Mouse (Mus musculus) hindbrain, embryonic 11.5 days (tissue): ENCODE data around the gene Nhlh1. TPM values are rescaled to one million over a fixed set of nuclear protein-coding genes. Genes with fewer than 3 reads are reported as not detected.

Experiments used
- ATAC-seq: fragments of 200-750 bp; cut with Nextera tagmentation; 2 replicates; pipeline ENCODE4 v1.8.0; 2017; ENCODE audit warnings: mild to moderate bottlenecking, moderate TSS enrichment, moderate library complexity; ENCODE audit not compliant: low FRiP score
- DNase-seq: peaks from one replicate; pipeline ENCODE4 v3.0.0-alpha.2; 2015; ENCODE audit warnings: low spot score
- H3K27ac ChIP-seq: fragments of 300-500 bp; sonication (generic); 2 replicates; pipeline ENCODE4 v1.5.1; 2014; ENCODE audit warnings: mild to moderate bottlenecking, low read depth, low read length
- H3K27me3 ChIP-seq: fragments of 300-500 bp; sonication (generic); 2 replicates; pipeline ENCODE4 v1.6.1; 2014; ENCODE audit warnings: mild to moderate bottlenecking, low read length, moderate library complexity, mixed read lengths; ENCODE audit not compliant: control insufficient read depth, insufficient read depth
- H3K36me3 ChIP-seq: fragments of 300-500 bp; sonication (generic); 2 replicates; pipeline ENCODE4 v1.6.1; 2014; ENCODE audit warnings: mild to moderate bottlenecking, low read length, moderate library complexity, mixed read lengths; ENCODE audit not compliant: control insufficient read depth, insufficient read depth
- H3K4me1 ChIP-seq: fragments of 300-500 bp; sonication (generic); replicated peaks from 2 replicates; pipeline ENCODE4 v1.6.1; 2014; ENCODE audit warnings: low read length, mixed read lengths; ENCODE audit not compliant: control insufficient read depth, insufficient read depth
- H3K4me2 ChIP-seq: fragments of 300-500 bp; sonication (generic); replicated peaks from 2 replicates; pipeline ENCODE4 v1.6.1; 2014; ENCODE audit warnings: mild to moderate bottlenecking, low read depth, low read length
- H3K4me3 ChIP-seq: fragments of 300-500 bp; sonication (generic); 2 replicates; pipeline ENCODE4 v1.5.1; 2014; ENCODE audit warnings: low read depth, low read length
- H3K9ac ChIP-seq: fragments of 300-500 bp; sonication (generic); 2 replicates; pipeline ENCODE4 v1.6.1; 2014; ENCODE audit warnings: low read depth, low read length
- H3K9me3 ChIP-seq: fragments of 300-500 bp; sonication (generic); 2 replicates; pipeline ENCODE4 v1.6.1; 2016; ENCODE audit warnings: low read length; ENCODE audit not compliant: control insufficient read depth
- WGBS: fragments of 180-500 bp; shearing (Covaris S2); extraction: QIAGEN DNeasy Blood & Tissue Kit; methylation state at CpG from one replicate; pipeline ENCODE4 v1.1.7; 2014; 5-methylcytosine and 5-hydroxymethylcytosine counted together
- polyA plus RNA-seq: library from polyadenylated mRNA; unstranded; fragments of >200 nt; fragmentation: Nextera tagmentation; extraction: Ambion mirVana; gene quantifications from 2 replicates; pipeline ENCODE4 v1.2.1, GENCODE M21; 2014

Gene Nhlh1
- polyA plus RNA-seq, 1 experiment from 2014 or later: 20.5 TPM

GRCm38 (mm10) chr1:172048241-172048734 is 9.1 kb downstream of the Nhlh1 start:
- Histone ChIP-seq H3K4me3 (no peak overlapping the region), H3K4me1 (peaks cover 12% of the 10 kb centered on the region)

GRCm38 (mm10) chr1:172046938-172047337 is 10.4 kb downstream of the Nhlh1 start:
- ATAC-seq (peak; percentile 11; the same call in 1 of the 2 replicates), DNase-seq (peak; percentile 92)
- Histone ChIP-seq H3K4me1 (peaks cover 12% of the 10 kb centered on the region), H3K9me3 (no peaks in the 10 kb centered on the region), H3K36me3 (no peaks in the 10 kb centered on the region), H3K27me3 (no peaks in the 10 kb centered on the region), H3K4me3 (no peak overlapping the region), H3K27ac (no peak overlapping the region), H3K9ac (no peak overlapping the region), H3K4me2 (no peak overlapping the region)
- 12% methylated on average over 5 of the region's 5 CpGs for WGBS

More at GRCm38 (mm10) chr1:172048241-172048734, 9.1 kb downstream of the Nhlh1 start:
- Histone ChIP-seq H3K4me2 (peak overlapping the region; percentile 14; the same call in 1 of the 2 replicates), H3K36me3 (no peaks in the 10 kb centered on the region), H3K9ac (peak overlapping the region; percentile 56), H3K9me3 (no peaks in the 10 kb centered on the region), H3K27me3 (no peaks in the 10 kb centered on the region), H3K27ac (peak overlapping the region; percentile 92)
- 16% methylated on average over 6 of the region's 6 CpGs for WGBS
- ATAC-seq: peak; percentile 64
- peak; percentile 54 for DNase-seq

GRCm38 (mm10) chr1:172046410-172046809 is 11.0 kb downstream of the Nhlh1 start:
- Histone ChIP-seq H3K4me2 (no peak overlapping the region), H3K27me3 (no peaks in the 10 kb centered on the region), H3K4me3 (no peak overlapping the region), H3K36me3 (no peaks in the 10 kb centered on the region), H3K27ac (no peak overlapping the region), H3K4me1 (peaks cover 12% of the 10 kb centered on the region), H3K9ac (no peak overlapping the region), H3K9me3 (no peaks in the 10 kb centered on the region)
- ATAC-seq: no peak
- no peak for DNase-seq
- 72% methylated on average over 8 of the region's 8 CpGs for WGBS

- Histone ChIP-seq H3K4me3 (no peak overlapping the region), H3K36me3 (no peaks in the 10 kb centered on the region), H3K27me3 (no peaks in the 10 kb centered on the region), H3K9me3 (no peaks in the 10 kb centered on the region), H3K4me2 (no peak overlapping the region), H3K9ac (no peak overlapping the region), H3K4me1 (peaks cover 5% of the 10 kb centered on the region), H3K27ac (no peak overlapping the region)
- WGBS: 89% methylated on average over 2 of the region's 2 CpGs
- no peak for ATAC-seq
- DNase-seq: no peak
These were observed 27.5 kb downstream of the Nhlh1 start for GRCm38 (mm10) chr1:172029914-172030313.

- Histone ChIP-seq H3K9ac (peak within 1 kb of the TSS; percentile 49), H3K27ac (peak within 1 kb of the TSS; percentile 93), H3K36me3 (no peaks in the 10 kb centered on the region), H3K27me3 (no peaks in the 10 kb centered on the region), H3K4me1 (peaks cover 12% of the 10 kb centered on the region), H3K4me3 (peak within 1 kb of the TSS; percentile 68), H3K4me2 (peak within 1 kb of the TSS; percentile 36), H3K9me3 (no peaks in the 10 kb centered on the region)
- DNase-seq (no peak), ATAC-seq (no peak)
- 37% methylated on average over 21 of the region's 21 CpGs for WGBS
These were observed 28.7 kb downstream of the Nhlh1 start, which contains the start of gene Vangl2 for GRCm38 (mm10) chr1:172028394-172029275. Gene Vangl2 (minus strand): TSS chr1:172028444.

- peak overlapping the region; percentile 36 for H3K4me2 ChIP-seq
- H3K9ac ChIP-seq: peak overlapping the region; percentile 49
- DNase-seq (no peak), ATAC-seq (peak; percentile 31; the same call in 1 of the 2 replicates)
- WGBS: 5% methylated on average over 10 of the region's 10 CpGs
- H3K4me3 ChIP-seq: peak overlapping the region; percentile 68
- no peaks in the 10 kb centered on the region for H3K27me3 ChIP-seq
- H3K4me1 ChIP-seq: peaks cover 14% of the 10 kb centered on the region
- no peaks in the 10 kb centered on the region for H3K36me3 ChIP-seq
- peak overlapping the region; percentile 93 for H3K27ac ChIP-seq
- H3K9me3 ChIP-seq: no peaks in the 10 kb centered on the region
These were observed 29.6 kb downstream of the Nhlh1 start for GRCm38 (mm10) chr1:172027809-172028102.

- H3K27ac ChIP-seq: peak overlapping the region; percentile 93
- peak; percentile 88 for ATAC-seq
- under 1% methylated on average over 45 of the region's 54 CpGs for WGBS
These were observed 30.2 kb downstream of the Nhlh1 start for GRCm38 (mm10) chr1:172027010-172027808.

GRCm38 (mm10) chr1:172026201-172026901 is 31.0 kb downstream of the Nhlh1 start:
- Histone ChIP-seq H3K27ac (peak overlapping the region; percentile 93), H3K36me3 (no peaks in the 10 kb centered on the region), H3K4me2 (peak overlapping the region; percentile 92), H3K4me3 (peak overlapping the region; percentile 68), H3K9me3 (no peaks in the 10 kb centered on the region), H3K4me1 (peaks cover 19% of the 10 kb centered on the region), H3K9ac (peak overlapping the region; percentile 79), H3K27me3 (no peaks in the 10 kb centered on the region)
- 1% methylated on average over 22 of the region's 23 CpGs for WGBS
- peak; percentile 77 for DNase-seq
- peak; percentile 71 for ATAC-seq

More at GRCm38 (mm10) chr1:172027010-172027808, 30.2 kb downstream of the Nhlh1 start:
- H3K9ac ChIP-seq: peak overlapping the region; percentile 79
- no peaks in the 10 kb centered on the region for H3K36me3 ChIP-seq
- peak overlapping the region; percentile 68 for H3K4me3 ChIP-seq
- peak overlapping the region; percentile 36 for H3K4me2 ChIP-seq
- peak; percentile 98 for DNase-seq
- H3K9me3 ChIP-seq: no peaks in the 10 kb centered on the region
- no peaks in the 10 kb centered on the region for H3K27me3 ChIP-seq
- peaks cover 19% of the 10 kb centered on the region for H3K4me1 ChIP-seq
